Mouse (Mus musculus) left cerebral cortex, adult 18-20 months (tissue): Measurements from ENCODE around the gene Carmil1. TPM values are rescaled to one million over a fixed set of nuclear protein-coding genes. Genes with fewer than 3 reads are reported as not detected.

Experiments used
- DNase-seq, 2 experiments: peaks; one replicate each; pipeline ENCODE4 v3.0.0; 2021 to 2022; ENCODE audit warnings: low spot score in 2 of 2, mixed read lengths in 1 of 2
- total RNA-seq, 2 experiments: library from RNA; stranded (reverse); gene quantifications; 2 replicates each; pipeline ENCODE4 v1.2.3; 2021

The Carmil1 gene
- total RNA-seq, 2 experiments from 2014 or later = 29.1 to 29.2 TPM

- no peak for DNase-seq
Observed at GRCm38 (mm10) chr13:24155190-24155589, 125.4 kb downstream of the Carmil1 start.

DNA sequence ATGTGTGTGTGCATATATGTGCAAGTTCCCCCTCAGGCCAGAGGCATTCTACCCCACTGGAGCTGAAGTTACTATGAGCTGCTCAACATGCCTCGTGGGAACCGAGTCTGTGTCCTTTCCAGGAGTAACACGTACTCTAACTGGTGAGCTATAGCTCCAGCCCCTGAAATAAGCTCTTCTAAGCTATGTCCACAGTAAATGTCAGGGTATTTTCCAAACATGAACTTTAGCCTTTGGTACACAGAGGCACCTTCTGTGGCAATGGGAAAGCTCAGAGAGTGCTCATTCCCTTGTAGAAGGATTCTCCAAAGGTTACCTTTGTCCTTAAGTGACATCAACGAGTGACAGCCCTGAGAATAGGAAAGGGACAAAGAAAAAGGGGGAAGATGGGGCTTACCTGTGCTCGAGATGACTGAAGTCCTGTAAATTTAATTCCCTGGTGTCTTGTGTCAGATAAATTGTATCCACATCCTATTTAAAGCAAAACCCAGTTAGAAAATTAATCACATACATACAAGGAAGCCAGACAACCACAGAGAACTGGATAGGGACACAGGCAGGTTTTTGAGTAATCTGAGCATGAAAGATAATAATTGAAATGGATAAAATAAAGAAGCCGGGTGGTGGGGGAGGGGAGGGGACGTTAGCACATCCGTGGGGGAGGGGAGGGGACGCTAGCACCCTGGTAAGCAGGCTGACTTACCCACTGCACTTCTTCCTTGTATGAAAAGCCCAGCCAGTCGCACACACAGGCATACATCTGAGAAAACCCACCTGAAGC, 126.1 kb downstream of the Carmil1 start:
- no peak for DNase-seq

DNA sequence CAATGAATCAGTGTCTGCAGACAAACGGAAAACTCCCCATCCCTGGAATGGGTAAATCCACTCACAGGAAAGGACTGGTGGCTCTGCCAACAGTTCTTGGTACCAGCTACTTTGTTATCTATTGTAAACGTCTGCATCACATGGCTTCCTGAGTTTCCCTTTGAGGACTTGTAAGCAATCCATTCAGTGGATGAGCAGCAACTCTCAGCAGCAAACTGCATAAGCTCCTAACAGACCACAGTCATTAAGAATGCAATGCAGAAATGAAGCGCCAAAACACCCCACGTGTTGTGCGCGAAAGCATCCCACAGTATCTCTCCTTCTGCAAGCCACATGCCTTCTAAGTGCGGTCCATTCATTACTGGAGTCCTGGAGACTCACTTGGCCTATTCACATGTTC, 128.0 kb downstream of the Carmil1 start:
- DNase-seq = no peak

GRCm38 (mm10) chr13:24151335-24151734, 129.3 kb downstream of the Carmil1 start:
- DNase-seq = no peak

DNA sequence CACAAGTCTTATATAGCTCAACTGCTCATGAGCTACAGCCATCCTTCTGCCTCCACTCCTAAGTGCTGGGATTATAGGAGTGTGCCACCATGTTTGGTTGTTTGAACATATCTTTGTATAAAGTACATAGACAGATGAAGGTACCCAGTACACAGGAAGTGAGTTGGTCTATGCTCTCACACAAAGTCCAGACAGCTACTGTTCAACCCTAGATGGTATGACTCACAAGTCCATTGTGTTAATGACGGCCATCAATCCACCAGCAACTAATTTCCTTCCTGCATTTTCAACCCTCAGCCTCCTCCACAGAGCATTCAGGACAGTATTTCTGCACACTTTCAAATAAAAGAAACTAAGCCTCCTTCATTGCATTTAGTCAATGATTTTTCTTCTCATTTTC, 132.0 kb downstream of the Carmil1 start:
- DNase-seq = no peak

GRCm38 (mm10) chr13:24147006-24147405, 133.6 kb downstream of the Carmil1 start:
- DNase-seq = no peak

DNA sequence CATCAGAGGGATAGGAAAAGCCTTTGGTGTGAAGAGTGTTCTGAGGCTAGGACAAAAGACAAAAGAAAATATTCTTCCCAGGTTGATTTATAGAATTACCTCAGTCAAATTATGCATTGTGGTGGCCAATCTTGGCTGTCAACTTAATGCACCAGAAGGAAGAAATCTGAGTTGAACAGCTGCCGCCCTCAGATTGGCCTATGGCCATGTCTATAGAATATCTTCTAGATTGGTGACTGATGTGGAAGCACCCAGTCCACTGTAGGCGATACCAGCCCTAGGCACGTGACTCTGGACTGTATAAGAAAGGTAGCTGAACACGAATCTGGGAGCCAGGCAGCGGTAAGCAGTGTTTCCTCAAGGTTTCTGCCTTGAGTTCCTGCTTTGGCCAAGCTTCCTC, 134.1 kb downstream of the Carmil1 start:
- peak in 1 of 2 experiments; percentile 20 for DNase-seq

- DNase-seq = no peak
Observed at GRCm38 (mm10) chr13:24144858-24145257, 135.7 kb downstream of the Carmil1 start.

DNA sequence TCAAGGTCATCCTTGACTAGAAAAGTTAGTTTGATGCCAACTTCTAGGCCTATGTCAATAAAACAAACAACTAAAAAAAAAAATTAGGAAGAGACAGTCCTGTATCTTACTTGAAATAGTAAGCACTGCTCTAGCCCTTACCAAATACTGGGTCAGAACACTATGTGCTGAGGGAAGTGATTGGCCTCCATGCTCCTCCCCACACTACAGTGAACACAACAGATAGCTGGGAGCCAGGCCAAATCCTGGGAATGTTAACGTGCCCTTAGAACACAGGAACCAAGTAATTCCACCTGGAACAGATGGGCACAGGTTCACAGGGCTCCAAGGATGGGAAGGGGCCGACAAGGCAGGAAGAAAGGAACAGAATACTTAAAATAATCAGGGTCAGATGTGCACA, 136.5 kb downstream of the Carmil1 start:
- DNase-seq = no peak

GRCm38 (mm10) chr13:24136836-24137235, 143.8 kb downstream of the Carmil1 start:
- DNase-seq = no peak

GRCm38 (mm10) chr13:24135282-24136230, 145.0 kb downstream of the Carmil1 start:
- DNase-seq = peak; percentile 39 to 59

DNA sequence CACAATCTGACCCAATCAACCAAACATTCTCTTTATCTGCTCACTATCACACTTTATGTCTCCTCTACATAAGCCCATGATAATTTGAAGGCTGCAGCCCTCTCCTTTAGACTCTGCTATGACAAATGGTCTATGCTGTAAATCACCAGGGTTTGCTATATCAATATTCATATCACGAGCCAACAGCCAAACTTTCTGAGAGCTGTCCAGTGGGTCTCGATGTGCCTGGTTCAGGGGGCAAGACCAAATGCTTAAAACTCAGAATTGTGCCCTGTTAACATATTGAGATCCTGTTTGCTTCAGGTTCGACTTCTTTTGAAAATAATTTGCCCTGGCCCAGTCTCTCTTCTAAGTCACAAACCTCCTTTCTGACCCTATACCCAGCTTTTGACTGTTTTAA, 147.7 kb downstream of the Carmil1 start:
- DNase-seq = no peak

GRCm38 (mm10) chr13:24131319-24131718, 149.3 kb downstream of the Carmil1 start:
- no peak for DNase-seq

DNA sequence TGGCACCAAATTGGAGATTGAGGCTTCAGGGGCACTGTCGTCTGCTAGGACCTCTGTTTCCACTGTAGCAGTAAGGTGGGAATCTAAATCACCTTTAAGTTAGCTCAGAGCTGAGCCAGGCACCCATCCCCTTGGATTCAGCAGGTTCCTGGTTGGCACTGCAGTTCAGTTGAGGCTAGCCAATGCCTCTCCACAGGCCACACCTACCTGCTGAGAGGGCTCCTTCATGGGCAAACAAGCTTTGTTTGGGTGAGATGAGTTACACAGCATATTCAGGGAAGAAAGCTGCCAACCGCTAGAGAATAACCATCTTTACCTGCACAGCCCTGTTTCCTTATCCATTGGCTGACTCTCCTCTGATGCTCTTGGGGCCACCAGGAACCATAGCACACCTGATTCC, 149.9 kb downstream of the Carmil1 start:
- no peak for DNase-seq

GRCm38 (mm10) chr13:24128731-24129130, 151.9 kb downstream of the Carmil1 start:
- DNase-seq = no peak

GRCm38 (mm10) chr13:24125865-24126264, 154.7 kb downstream of the Carmil1 start:
- no peak for DNase-seq

GRCm38 (mm10) chr13:24117181-24117812, 163.3 kb downstream of the Carmil1 start:
- no peak for DNase-seq

DNA sequence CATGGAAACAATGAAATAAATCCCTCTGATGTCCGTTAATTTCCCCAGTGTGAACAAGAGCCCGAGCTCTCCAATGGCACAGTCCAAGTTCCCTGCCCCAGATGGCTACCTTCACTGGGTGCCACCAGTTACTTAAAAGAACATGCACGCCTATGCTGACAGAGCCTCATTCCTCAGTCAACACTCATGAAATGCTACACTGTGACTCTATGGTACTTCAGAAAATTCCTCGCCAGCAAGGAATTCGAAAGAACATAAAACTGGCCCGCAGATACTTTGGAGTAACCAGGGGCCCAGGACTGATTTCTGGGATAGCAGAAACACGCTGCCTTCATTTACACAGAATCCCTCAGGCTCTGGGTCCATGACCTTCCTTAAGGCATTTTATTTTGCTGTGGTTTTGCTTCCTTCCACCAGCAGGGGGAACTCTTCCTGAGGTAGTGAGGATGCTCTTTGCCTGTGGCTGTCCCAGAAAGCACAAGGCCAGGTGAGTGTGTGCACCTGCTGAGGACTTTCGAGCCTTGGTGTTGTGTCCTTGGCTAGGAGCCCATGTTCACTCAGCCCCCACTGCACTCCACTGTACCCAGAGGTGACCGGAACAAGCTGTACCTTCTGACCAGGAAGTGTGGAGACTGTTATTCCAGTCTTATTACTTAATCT, 167.8 kb downstream of the Carmil1 start:
- DNase-seq = peak; percentile 54 to 64

DNA sequence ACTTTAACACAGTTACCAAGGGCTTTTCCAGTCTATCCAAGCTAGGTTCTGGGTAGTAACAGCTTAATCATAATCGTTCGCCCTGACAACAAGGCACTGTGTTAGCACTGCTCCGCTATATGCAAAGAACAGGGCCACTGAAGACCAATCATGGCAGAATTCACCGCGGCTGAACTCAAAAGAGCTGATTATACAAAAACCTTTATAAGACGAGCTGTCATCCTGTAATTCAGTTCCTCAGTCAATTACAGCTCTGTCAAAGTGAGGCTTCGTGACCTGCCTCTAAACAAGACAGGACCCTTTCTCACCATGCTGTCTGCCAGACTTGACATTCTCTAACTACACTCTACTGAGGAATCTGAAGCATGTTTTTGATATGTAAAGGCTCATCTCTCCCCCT, 170.3 kb downstream of the Carmil1 start:
- DNase-seq = no peak

DNA sequence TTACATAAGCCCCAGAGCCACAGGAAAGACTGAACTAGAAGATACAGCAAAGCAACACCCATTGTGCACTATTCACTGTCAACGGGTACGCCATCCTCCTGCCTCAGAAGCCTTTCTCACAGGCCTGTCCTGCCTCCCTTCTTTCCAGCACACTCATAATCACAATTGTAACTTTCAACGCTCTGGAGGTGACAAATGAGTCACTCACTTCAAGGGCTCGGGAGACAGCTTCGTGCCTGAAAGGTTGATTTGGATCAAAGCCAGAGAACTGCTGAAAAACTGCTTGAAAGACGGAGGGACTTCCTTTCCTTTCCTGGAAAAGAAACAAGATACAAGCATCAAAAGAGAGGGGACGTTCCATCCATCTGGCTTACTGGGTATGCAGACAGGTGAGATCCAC, 172.3 kb downstream of the Carmil1 start:
- no peak for DNase-seq

DNA sequence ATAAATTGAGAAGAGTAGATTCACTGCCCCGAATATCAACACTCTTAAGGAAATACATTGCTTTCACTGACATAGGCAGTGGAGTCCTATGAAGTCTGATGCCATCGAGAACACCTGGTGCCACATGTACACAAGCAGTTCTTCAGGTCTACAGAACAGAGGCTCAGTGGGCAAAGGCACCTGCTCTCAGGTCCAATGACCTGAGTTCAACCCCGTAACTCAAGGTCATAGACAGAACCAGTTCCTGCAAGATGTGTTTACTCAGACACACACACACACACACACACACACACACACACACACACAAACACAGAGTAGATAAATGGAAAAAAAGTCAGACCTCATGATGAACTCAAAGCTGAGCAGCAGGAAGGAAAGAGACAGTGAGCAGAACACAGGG, 173.5 kb downstream of the Carmil1 start:
- no peak for DNase-seq
